Mouse (Mus musculus): ENCODE measurements around the gene Topbp1.

Topbp1 gene

DNA sequence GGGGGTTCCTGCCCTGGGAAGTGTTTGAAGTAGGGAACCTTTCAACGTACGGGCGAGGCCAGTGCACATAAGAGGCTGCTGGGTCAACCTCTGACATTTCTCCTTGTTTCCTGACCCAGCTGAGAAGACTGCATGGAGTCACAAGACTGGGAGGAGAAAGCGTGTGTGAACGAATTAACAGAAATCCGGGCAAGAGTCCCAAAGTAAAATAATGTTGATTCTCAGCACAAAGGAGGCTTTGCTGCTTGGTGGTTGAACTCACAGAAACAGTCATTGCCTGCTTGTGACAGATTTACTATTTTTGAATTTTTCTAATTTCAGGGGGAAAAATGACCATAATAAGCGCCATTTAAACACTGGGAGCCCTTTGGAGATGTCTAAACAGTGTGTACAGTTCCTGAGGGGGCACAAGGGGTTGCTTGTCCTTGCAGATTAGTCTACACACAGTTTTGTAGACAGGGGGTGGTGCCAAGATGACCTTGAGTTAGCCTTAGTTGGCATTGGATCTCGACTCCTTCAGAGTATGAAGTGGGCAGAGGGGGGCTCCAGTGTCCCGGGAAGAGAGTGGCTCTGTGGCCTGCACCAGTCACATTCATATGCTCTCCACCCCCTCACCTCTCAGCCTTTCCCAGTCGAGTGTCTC is 82.1 kb downstream of the Topbp1 start:
- no peak for DNase-seq

DNA sequence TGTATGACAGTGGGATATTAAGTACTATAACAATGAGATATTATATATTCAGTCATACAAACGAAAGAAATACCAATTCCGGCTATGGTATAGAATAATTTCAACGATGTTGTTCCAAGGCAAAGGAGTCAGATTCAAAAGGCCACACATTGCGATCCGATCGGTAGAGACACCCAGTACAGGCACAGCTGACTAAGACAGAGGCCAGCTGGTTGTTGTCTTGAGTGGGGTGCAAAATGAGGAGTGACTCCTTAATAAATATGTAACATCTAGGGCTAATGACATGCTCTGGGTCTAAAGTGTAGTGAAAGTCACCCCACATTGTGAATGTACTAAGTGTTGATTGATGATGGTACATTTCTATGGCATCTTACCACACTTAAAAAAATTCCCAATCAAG is 84.2 kb downstream of the Topbp1 start:
- DNase-seq, result peak; percentile 20

DNA sequence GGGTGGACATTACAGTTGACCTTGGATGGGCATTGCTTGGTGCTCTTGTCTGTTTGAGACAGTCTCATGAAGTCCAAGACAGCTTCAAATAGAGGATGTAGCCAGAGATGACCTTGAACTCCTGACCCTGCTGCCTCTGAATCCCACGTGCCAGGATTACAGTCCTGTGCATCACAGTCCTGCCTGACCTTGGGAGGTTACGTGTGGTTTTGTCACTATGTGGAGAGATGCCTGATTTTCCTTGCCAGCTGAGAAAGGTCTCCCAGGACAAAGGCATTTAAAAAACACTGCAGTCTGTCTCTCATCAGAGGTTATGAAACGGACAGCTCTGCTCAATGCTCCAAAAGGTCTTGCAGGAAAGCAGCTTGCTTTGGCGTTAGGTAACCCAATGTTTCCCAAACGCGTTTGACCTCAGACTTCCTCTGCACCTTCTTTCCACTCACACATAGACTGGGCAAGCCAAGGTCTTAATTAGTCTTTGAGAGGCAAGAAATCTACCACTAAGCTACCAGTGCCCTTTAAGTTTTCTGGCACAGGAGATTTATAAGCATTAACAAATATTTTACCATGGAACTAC is 86.9 kb downstream of the Topbp1 start:
- DNase-seq, result no peak

DNA sequence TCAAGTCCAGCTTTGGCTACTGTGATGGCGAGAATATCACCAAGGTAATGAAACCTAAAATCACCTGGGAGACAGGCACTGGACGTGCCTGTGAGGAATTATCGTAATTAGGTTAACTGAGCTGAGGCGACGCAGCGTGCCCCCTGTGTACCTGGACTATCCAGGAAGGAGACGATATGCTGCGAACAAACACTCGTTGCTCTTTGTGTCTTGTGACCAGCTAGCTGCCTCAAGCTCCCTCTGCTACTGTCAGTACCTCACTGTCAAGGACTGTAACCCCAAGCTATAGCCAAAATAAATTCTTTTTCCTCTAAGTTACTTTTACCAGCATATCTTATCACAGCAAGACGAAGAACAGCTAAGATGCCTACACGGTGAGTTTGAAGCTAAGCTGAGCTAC is 88.2 kb downstream of the Topbp1 start:
- DNase-seq, result no peak

DNA sequence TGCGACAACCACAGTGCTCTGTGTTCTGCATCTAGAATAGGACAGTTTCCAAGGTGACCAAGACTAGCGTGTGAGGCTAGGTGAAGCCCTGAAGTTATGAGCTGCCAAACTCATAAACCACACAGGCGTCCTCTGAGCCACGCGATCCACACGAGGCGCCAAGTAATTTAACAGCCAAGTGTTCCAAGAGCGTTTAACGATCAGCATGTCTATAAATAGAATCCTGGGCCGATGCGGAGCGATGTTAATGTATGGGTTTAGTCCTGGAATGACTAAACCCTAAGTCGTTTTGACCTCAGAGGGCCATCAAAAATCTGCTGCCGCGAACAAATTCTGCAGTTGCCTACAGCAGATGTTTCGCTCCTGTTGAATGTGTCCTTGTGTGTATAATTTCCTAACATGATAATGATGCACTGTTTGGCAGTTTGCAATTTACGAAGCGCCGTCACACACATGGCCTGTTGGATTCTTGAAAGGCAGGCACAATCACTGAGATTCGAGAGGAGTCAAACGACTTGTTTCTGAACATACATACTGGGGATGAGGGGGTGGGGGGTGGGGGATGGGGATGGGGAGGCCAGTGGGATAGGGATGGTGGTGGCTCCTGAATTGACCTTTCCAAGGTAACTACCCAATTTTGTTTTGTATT is 93.6 kb downstream of the Topbp1 start:
- DNase-seq, result no peak

Data from lung, postnatal 36 days (tissue).